Mouse (Mus musculus): ENCODE data around the gene Prrt1. TPM values are rescaled to one million over a fixed set of nuclear protein-coding genes. Genes with fewer than 3 reads are reported as not detected.

Prrt1 gene
- total and polyA plus RNA-seq, 3 experiments, result not detected

DNA sequence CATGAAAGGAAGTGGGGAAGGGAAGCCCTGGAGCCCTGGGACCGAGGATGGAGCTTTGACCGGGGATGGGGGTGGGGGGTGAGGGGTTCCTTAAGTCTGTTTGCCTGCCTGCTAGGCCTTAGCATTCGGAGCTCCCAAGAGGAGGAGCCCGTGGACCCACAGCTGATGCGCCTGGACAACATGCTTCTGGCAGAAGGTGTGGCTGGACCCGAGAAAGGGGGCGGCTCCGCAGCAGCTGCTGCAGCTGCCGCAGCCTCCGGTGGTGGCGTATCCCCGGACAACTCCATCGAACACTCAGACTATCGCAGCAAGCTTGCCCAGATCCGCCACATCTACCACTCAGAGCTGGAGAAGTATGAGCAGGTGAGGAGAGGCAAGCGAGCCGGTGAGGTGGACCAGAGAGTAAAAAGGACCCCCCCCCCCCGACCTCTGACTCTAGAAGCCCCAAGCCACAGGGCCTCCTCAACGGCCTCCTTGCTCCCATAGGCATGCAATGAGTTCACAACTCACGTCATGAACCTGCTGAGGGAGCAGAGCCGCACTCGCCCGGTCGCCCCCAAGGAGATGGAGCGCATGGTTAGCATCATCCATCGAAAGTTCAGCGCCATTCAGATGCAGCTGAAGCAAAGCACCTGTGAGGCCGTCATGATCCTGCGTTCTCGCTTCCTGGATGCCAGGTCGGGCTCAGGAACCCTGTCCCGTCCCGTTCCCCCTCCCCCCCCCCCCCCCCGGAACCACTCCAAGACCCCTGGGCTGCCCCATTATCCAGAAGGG, 35.4 kb upstream of the Prrt1 start:
- no peak for DNase-seq (ENCODE audit: extremely low read depth)
- in situ Hi-C loops (cut with MboI; ENCODE audit: low pct_ligation_motif_present, low pct_unique_long_range_greater_than_20kb, low sequenced_read_pairs), result no loop called here
- no peak overlapping the region for H3K4me2 ChIP-seq (ENCODE audit: insufficient read depth, low read depth, poor library complexity, severe bottlenecking)
- peaks cover 16 to 39% of the 10 kb centered on the region in 2 experiments for H3K36me3 ChIP-seq (replicated peaks in 1 of 2; ENCODE audit: control insufficient read depth in 1 of 2, insufficient read depth in 1 of 2, low read length in 1 of 2)
- no peaks in the 10 kb centered on the region for H3K27me3 ChIP-seq (replicated peaks)
- H3K4me3 ChIP-seq (replicated peaks in 1 of 3; ENCODE audit: low read depth in 2 of 3, low read length in 2 of 3, poor library complexity in 1 of 3), result no peak overlapping the region
- dilution Hi-C loops (cut with MboI; ENCODE audit: extremely low pct_ligation_motif_present, extremely low pct_unique_long_range_greater_than_20kb, low sequenced_read_pairs), result no loop called here
- TF ChIP-seq EP300 (IDR thresholded peaks at IDR 0.05; ENCODE audit: low read length) (no peak), TCF12 (IDR thresholded peaks at IDR 0.05; ENCODE audit: low read depth, low read length) (no peak), KAT2A (IDR thresholded peaks at IDR 0.05; ENCODE audit: insufficient replicate concordance, low read length) (no peak), GABPA (IDR thresholded peaks at IDR 0.05; ENCODE audit: insufficient replicate concordance, low read depth, low read length) (no peak), CTCF (conservative IDR thresholded peaks at IDR 0.05 in 1 of 2, IDR thresholded peaks at IDR 0.05 in 1 of 2; ENCODE audit: low read depth in 2 of 2, low read length in 2 of 2) (no peak), RCOR1 (conservative IDR thresholded peaks at IDR 0.05; ENCODE audit: low read depth, low read length) (no peak), BHLHE40 (IDR thresholded peaks at IDR 0.05; ENCODE audit: low read depth, low read length) (no peak), PAX5 (IDR thresholded peaks at IDR 0.05; ENCODE audit: low read length) (no peak), SIN3A (IDR thresholded peaks at IDR 0.05; ENCODE audit: low read length) (no peak), MAFK (IDR thresholded peaks at IDR 0.05; ENCODE audit: insufficient replicate concordance, low read length) (no peak), JUN (IDR thresholded peaks at IDR 0.05; ENCODE audit: insufficient read depth, low read depth, low read length) (no peak), IRF4 (IDR thresholded peaks at IDR 0.05; ENCODE audit: low read depth, low read length) (no peak), POLR2A (IDR thresholded peaks at IDR 0.05; ENCODE audit: low read depth, low read length) (no peak), USF1 (IDR thresholded peaks at IDR 0.05; ENCODE audit: low read depth, low read length) (no peak), USF2 (conservative IDR thresholded peaks at IDR 0.05; ENCODE audit: low read depth, low read length) (no peak), ETS1 (conservative IDR thresholded peaks at IDR 0.05; ENCODE audit: low read depth, low read length) (no peak), ZMIZ1 (IDR thresholded peaks at IDR 0.05; ENCODE audit: low read depth, low read length) (no peak), SMC3 (IDR thresholded peaks at IDR 0.05; ENCODE audit: low read depth, low read length) (no peak), JUND (conservative IDR thresholded peaks at IDR 0.05; ENCODE audit: low read depth, low read length) (no peak), CHD1 (IDR thresholded peaks at IDR 0.05; ENCODE audit: low read depth, low read length) (no peak)
- H3K9ac ChIP-seq (ENCODE audit: insufficient read depth, low read depth), result no peak overlapping the region
- H3K4me1 ChIP-seq (ENCODE audit: control insufficient read depth in 1 of 2, insufficient read depth in 2 of 2), result peaks cover 8 to 40% of the 10 kb centered on the region in 2 experiments; a peak in 2 of 4 replicates
- no peaks in the 10 kb centered on the region for H3K9me3 ChIP-seq (replicated peaks; ENCODE audit: low read length)
- no peak overlapping the region for H3K27ac ChIP-seq (ENCODE audit: insufficient read depth, low read depth)
- no peaks in the 10 kb centered on the region; the same call in 1 of the 2 replicates for H3K79me2 ChIP-seq (replicated peaks; ENCODE audit: control insufficient read depth, extremely low read depth, insufficient read depth, poor library complexity, severe bottlenecking)

DNA sequence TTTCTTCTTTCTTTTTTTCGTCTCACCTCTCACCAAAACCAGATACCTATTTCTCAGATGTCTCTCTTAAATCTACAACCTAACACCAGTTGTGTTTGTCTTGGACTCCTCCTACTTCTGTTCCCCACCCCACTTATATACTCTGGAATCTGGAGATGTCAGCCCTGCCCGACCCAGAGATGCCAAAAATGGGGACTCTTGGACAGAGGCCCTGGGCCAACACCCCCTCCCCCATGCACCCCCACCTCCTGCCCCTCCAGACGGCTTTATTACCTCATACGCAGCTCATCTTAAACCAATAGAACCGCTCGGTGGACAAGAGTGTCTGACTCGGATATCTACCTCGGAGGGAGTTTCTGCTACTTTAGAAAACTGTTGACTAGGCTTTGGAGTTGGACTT, 33.2 kb upstream of the Prrt1 start:
- Histone ChIP-seq H3K79me2 (replicated peaks; ENCODE audit: control insufficient read depth, extremely low read depth, insufficient read depth, poor library complexity, severe bottlenecking) (no peaks in the 10 kb centered on the region), H3K36me3 (replicated peaks in 1 of 2; ENCODE audit: control insufficient read depth in 1 of 2, insufficient read depth in 1 of 2, low read length in 1 of 2) (peaks cover 25 to 57% of the 10 kb centered on the region in 2 experiments), H3K9ac (ENCODE audit: insufficient read depth, low read depth) (no peak overlapping the region), H3K27me3 (replicated peaks) (no peaks in the 10 kb centered on the region), H3K4me1 (ENCODE audit: control insufficient read depth in 1 of 2, insufficient read depth in 2 of 2) (peaks cover 5 to 30% of the 10 kb centered on the region in 2 experiments; a peak in 2 of 4 replicates), H3K9me3 (replicated peaks; ENCODE audit: low read length) (no peaks in the 10 kb centered on the region), H3K4me3 (replicated peaks in 1 of 3; ENCODE audit: low read depth in 2 of 3, low read length in 2 of 3, poor library complexity in 1 of 3) (no peak overlapping the region), H3K4me2 (ENCODE audit: insufficient read depth, low read depth, poor library complexity, severe bottlenecking) (no peak overlapping the region), H3K27ac (ENCODE audit: insufficient read depth, low read depth) (no peak overlapping the region)
- TF ChIP-seq HCFC1 (IDR thresholded peaks at IDR 0.05; ENCODE audit: low read depth, low read length) (no peak), CHD2 (IDR thresholded peaks at IDR 0.05; ENCODE audit: low read length) (no peak), USF1 (IDR thresholded peaks at IDR 0.05; ENCODE audit: low read depth, low read length) (no peak)
- in situ Hi-C loops (cut with MboI; ENCODE audit: low pct_ligation_motif_present, low pct_unique_long_range_greater_than_20kb, low sequenced_read_pairs), result no loop called here
- dilution Hi-C loops (cut with MboI; ENCODE audit: extremely low pct_ligation_motif_present, extremely low pct_unique_long_range_greater_than_20kb, low sequenced_read_pairs), result no loop called here
- no peak for DNase-seq (ENCODE audit: extremely low read depth)
